Mouse (Mus musculus): ENCODE results near the gene Zdhhc22. TPM values are rescaled to one million over a fixed set of nuclear protein-coding genes. Genes with fewer than 3 reads are reported as not detected.

Gene Zdhhc22
- polyA plus RNA-seq, 1 experiment = not detected

GRCm38 (mm10) chr12:86986562-86986961, 3.7 kb downstream of the Zdhhc22 start:
- H3K4me3 ChIP-seq (ENCODE audit: insufficient read depth, low read depth, low read length) = no peak overlapping the region
- peaks cover 18% of the 10 kb centered on the region for H3K4me1 ChIP-seq (ENCODE audit: control insufficient read depth, insufficient read depth, low read length)
- TF ChIP-seq POLR2A (IDR thresholded peaks at IDR 0.05; ENCODE audit: insufficient read depth, low read depth, low read length) (no peak), CTCF (IDR thresholded peaks at IDR 0.05; ENCODE audit: insufficient read depth, low read depth, low read length) (no peak)
- WGBS = 87% methylated on average over 4 of the region's 4 CpGs
- no peak overlapping the region for H3K27ac ChIP-seq (ENCODE audit: insufficient read depth, low read depth, low read length)

GRCm38 (mm10) chr12:86984194-86984555, 6.1 kb downstream of the Zdhhc22 start:
- TF ChIP-seq POLR2A (IDR thresholded peaks at IDR 0.05; ENCODE audit: insufficient read depth, low read depth, low read length) = no peak
- no peak for TF ChIP-seq CTCF (IDR thresholded peaks at IDR 0.05; ENCODE audit: insufficient read depth, low read depth, low read length)
- Histone ChIP-seq H3K4me1 (ENCODE audit: control insufficient read depth, insufficient read depth, low read length) (peaks cover 9% of the 10 kb centered on the region), H3K4me3 (ENCODE audit: insufficient read depth, low read depth, low read length) (no peak overlapping the region), H3K27ac (ENCODE audit: insufficient read depth, low read depth, low read length) (no peak overlapping the region)
- 37% methylated on average over 6 of the region's 6 CpGs for WGBS

GRCm38 (mm10) chr12:86983470-86984193, 6.6 kb downstream of the Zdhhc22 start:
- 19% methylated on average over 28 of the region's 28 CpGs for WGBS
- no peak for TF ChIP-seq POLR2A (IDR thresholded peaks at IDR 0.05; ENCODE audit: insufficient read depth, low read depth, low read length)
- no peak for TF ChIP-seq CTCF (IDR thresholded peaks at IDR 0.05; ENCODE audit: insufficient read depth, low read depth, low read length)
- H3K4me1 ChIP-seq (ENCODE audit: control insufficient read depth, insufficient read depth, low read length) = peaks cover 9% of the 10 kb centered on the region
- H3K4me3 ChIP-seq (ENCODE audit: insufficient read depth, low read depth, low read length) = no peak overlapping the region
- H3K27ac ChIP-seq (ENCODE audit: insufficient read depth, low read depth, low read length) = no peak overlapping the region

- WGBS = 43% methylated on average over 9 of the region's 9 CpGs
- peaks cover 18% of the 10 kb centered on the region for H3K4me1 ChIP-seq (ENCODE audit: control insufficient read depth, insufficient read depth, low read length)
- no peak overlapping the region for H3K27ac ChIP-seq (ENCODE audit: insufficient read depth, low read depth, low read length)
- TF ChIP-seq POLR2A (IDR thresholded peaks at IDR 0.05; ENCODE audit: insufficient read depth, low read depth, low read length) = no peak
- peak; percentile 34; the same call in 1 of the 2 replicates for TF ChIP-seq CTCF (IDR thresholded peaks at IDR 0.05; ENCODE audit: insufficient read depth, low read depth, low read length)
- no peak overlapping the region for H3K4me3 ChIP-seq (ENCODE audit: insufficient read depth, low read depth, low read length)
These were observed 9.1 kb downstream of the Zdhhc22 start for GRCm38 (mm10) chr12:86981180-86981579.

GRCm38 (mm10) chr12:86977833-86978232, 12.4 kb downstream of the Zdhhc22 start:
- Histone ChIP-seq H3K4me1 (ENCODE audit: control insufficient read depth, insufficient read depth, low read length) (peaks cover 38% of the 10 kb centered on the region), H3K27ac (ENCODE audit: insufficient read depth, low read depth, low read length) (no peak overlapping the region), H3K4me3 (ENCODE audit: insufficient read depth, low read depth, low read length) (peak overlapping the region; percentile 23)
- TF ChIP-seq POLR2A (IDR thresholded peaks at IDR 0.05; ENCODE audit: insufficient read depth, low read depth, low read length) = no peak
- TF ChIP-seq CTCF (IDR thresholded peaks at IDR 0.05; ENCODE audit: insufficient read depth, low read depth, low read length) = no peak
- WGBS = 9% methylated on average over 15 of the region's 15 CpGs

GRCm38 (mm10) chr12:86976511-86977168, 13.6 kb downstream of the Zdhhc22 start:
- Histone ChIP-seq H3K27ac (ENCODE audit: insufficient read depth, low read depth, low read length) (no peak overlapping the region), H3K4me3 (ENCODE audit: insufficient read depth, low read depth, low read length) (no peak overlapping the region), H3K4me1 (ENCODE audit: control insufficient read depth, insufficient read depth, low read length) (peaks cover 44% of the 10 kb centered on the region)
- TF ChIP-seq POLR2A (IDR thresholded peaks at IDR 0.05; ENCODE audit: insufficient read depth, low read depth, low read length) (no peak), CTCF (IDR thresholded peaks at IDR 0.05; ENCODE audit: insufficient read depth, low read depth, low read length) (no peak)
- WGBS = 76% methylated on average over 6 of the region's 6 CpGs

GRCm38 (mm10) chr12:86975761-86976160, 14.5 kb downstream of the Zdhhc22 start:
- 58% methylated on average over 10 of the region's 10 CpGs for WGBS
- TF ChIP-seq POLR2A (IDR thresholded peaks at IDR 0.05; ENCODE audit: insufficient read depth, low read depth, low read length) = no peak
- TF ChIP-seq CTCF (IDR thresholded peaks at IDR 0.05; ENCODE audit: insufficient read depth, low read depth, low read length) = no peak
- Histone ChIP-seq H3K4me3 (ENCODE audit: insufficient read depth, low read depth, low read length) (no peak overlapping the region), H3K27ac (ENCODE audit: insufficient read depth, low read depth, low read length) (no peak overlapping the region), H3K4me1 (ENCODE audit: control insufficient read depth, insufficient read depth, low read length) (peaks cover 44% of the 10 kb centered on the region)

GRCm38 (mm10) chr12:86974387-86975288, 15.6 kb downstream of the Zdhhc22 start:
- Histone ChIP-seq H3K4me1 (ENCODE audit: control insufficient read depth, insufficient read depth, low read length) (peaks cover 47% of the 10 kb centered on the region), H3K4me3 (ENCODE audit: insufficient read depth, low read depth, low read length) (peak overlapping the region; percentile 28), H3K27ac (ENCODE audit: insufficient read depth, low read depth, low read length) (peak overlapping the region; percentile 3; the same call in 1 of the 2 replicates)
- TF ChIP-seq POLR2A (IDR thresholded peaks at IDR 0.05; ENCODE audit: insufficient read depth, low read depth, low read length) (no peak), CTCF (IDR thresholded peaks at IDR 0.05; ENCODE audit: insufficient read depth, low read depth, low read length) (peak; percentile 88)
- WGBS = 5% methylated on average over 40 of the region's 40 CpGs

All from olfactory bulb, adult 2 months (tissue).